Mouse (Mus musculus) G1E (cell line): ENCODE measurements around the gene Phf1.

Experiments used
- CTCF ChIP-seq: IDR thresholded peaks from 2 replicates; pipeline ENCODE4 v1.5.1; 2012; ENCODE audit warnings: low read depth, low read length, inconsistent platforms, mixed read lengths
- GATA1 ChIP-seq: IDR thresholded peaks from 2 replicates; pipeline ENCODE4 v1.6.1; 2012; ENCODE audit warnings: borderline replicate concordance, low read length, inconsistent platforms, mixed read lengths
- GATA2 ChIP-seq: IDR thresholded peaks from 2 replicates; pipeline ENCODE4 v1.6.1; 2012; ENCODE audit warnings: low read depth, low read length, inconsistent platforms, borderline replicate concordance
- POLR2AphosphoS5 ChIP-seq: IDR thresholded peaks from 2 replicates; pipeline ENCODE4 v1.6.1; 2012; ENCODE audit warnings: low read depth, low read length, inconsistent platforms; ENCODE audit not compliant: insufficient replicate concordance
- TAL1 ChIP-seq: conservative IDR thresholded peaks from 2 replicates; pipeline ENCODE4 v1.6.1; 2012; ENCODE audit warnings: low read depth, low read length, inconsistent platforms, mixed read lengths

DNA sequence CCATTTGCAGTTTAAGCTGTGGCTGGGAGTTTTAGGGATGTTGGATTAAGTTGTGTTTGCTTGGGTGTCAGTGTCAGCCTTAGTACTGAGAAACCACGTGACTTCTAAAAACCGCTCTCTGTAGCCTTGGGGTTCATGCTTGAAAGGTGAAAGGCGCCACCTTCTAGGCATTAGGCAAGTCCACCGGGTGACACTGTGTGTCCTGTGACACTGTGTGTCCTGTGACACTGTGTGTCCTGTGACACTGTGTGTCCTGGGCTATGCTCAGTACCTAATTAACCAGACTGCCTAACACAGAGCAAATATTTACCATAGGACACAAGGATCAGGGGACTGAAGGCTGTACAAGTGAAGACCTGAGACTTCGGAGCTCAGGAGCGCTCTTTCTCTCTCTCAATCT lies 49.3 kb upstream of the Phf1 start:
- TF ChIP-seq CTCF (no peak), GATA1 (no peak), TAL1 (no peak), GATA2 (no peak), POLR2AphosphoS5 (no peak)
